Mouse (Mus musculus): ENCODE data around the gene Il33. TPM values are rescaled to one million over a fixed set of nuclear protein-coding genes. Genes with fewer than 3 reads are reported as not detected.
"Not testable (repeated sequence)": the region's sequence is repeated elsewhere in the genome, so short reads cannot be mapped to it uniquely, and the experiment has no call there.

Il33 gene
- polyA plus RNA-seq, 1 experiment from 2014 or later = 7.1 TPM

DNA sequence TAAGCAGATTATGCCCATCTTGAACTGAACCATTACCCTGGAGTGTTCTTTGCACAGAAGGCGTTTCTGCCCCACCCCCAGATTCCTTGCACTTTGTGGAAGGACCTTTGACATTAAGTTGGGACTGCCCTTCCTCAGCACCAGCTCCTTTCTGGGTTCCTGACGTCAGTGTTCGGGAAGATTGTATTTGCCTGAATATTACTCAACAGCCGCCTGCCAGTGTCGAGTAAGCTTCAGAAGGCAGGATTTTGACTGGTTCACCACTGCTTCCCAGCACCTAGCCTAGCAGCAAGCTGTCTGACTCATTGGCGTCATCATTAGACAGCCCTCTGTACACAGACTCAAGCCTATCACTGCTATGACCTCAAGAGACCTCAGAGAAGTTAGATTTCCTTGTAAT is 17.4 kb downstream of the Il33 start:
- Histone ChIP-seq H3K9ac (no peak overlapping the region), H3K4me3 (no peak overlapping the region), H3K9me3 (no peaks in the 10 kb centered on the region), H3K27ac (no peak overlapping the region), H3K27me3 (no peaks in the 10 kb centered on the region), H3K4me2 (no peak overlapping the region), H3K36me3 (no peaks in the 10 kb centered on the region), H3K4me1 (peaks cover 6% of the 10 kb centered on the region; the same call in 1 of the 2 replicates)
- 59% methylated on average over 6 of the region's 6 CpGs for WGBS
- ATAC-seq (ENCODE audit: borderline replicate concordance, extremely low read depth, low FRiP score, low TSS enrichment) = no peak

DNA sequence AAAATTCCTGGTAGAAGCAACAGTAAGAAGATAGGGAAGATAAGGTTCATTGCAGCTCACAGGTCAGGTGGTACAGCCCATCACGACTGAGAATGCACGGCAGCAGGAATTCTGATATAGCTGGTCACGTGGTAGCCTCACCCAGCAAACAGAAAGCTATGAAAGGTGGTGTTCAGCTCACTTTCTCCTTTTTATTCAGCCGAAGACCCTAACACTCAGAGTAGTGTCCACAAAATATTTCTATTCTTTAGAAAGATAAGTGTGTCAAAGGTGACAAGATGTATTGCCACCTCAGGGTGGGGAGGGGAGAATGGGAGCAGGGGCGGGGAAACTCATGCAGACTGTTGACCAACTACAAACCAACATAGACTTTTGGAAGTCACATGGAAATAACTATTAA is 19.5 kb downstream of the Il33 start:
- H3K27me3 ChIP-seq = no peaks in the 10 kb centered on the region
- no peak overlapping the region for H3K27ac ChIP-seq
- no peak overlapping the region for H3K9ac ChIP-seq
- peaks cover 16% of the 10 kb centered on the region; the same call in 1 of the 2 replicates for H3K4me1 ChIP-seq
- H3K36me3 ChIP-seq = no peaks in the 10 kb centered on the region
- H3K4me2 ChIP-seq = no peak overlapping the region
- no peak overlapping the region for H3K4me3 ChIP-seq
- no peaks in the 10 kb centered on the region for H3K9me3 ChIP-seq
- WGBS = 76% methylated on average over 5 of the region's 5 CpGs
- no peak for ATAC-seq (ENCODE audit: borderline replicate concordance, extremely low read depth, low FRiP score, low TSS enrichment)

- H3K4me2 ChIP-seq; ATAC-seq (ENCODE audit: borderline replicate concordance, extremely low read depth, low FRiP score, low TSS enrichment); H3K27me3 ChIP-seq: not testable (repeated sequence)
These were observed 20.0 kb downstream of the Il33 start for GRCm38 (mm10) chr19:29944935-29945334.

GRCm38 (mm10) chr19:29945557-29946422 is 20.9 kb downstream of the Il33 start:
- H3K4me2 ChIP-seq = no peak overlapping the region
- 16% methylated on average over 11 of the region's 11 CpGs for WGBS

More at GRCm38 (mm10) chr19:29944935-29945334, 20.0 kb downstream of the Il33 start:
- H3K4me3 ChIP-seq, H3K27ac ChIP-seq, H3K9ac ChIP-seq, H3K36me3 ChIP-seq, H3K9me3 ChIP-seq: not testable (repeated sequence)
- 82% methylated on average over 4 of the region's 4 CpGs for WGBS
- H3K4me1 ChIP-seq = peaks cover 16% of the 10 kb centered on the region; the same call in 1 of the 2 replicates

DNA sequence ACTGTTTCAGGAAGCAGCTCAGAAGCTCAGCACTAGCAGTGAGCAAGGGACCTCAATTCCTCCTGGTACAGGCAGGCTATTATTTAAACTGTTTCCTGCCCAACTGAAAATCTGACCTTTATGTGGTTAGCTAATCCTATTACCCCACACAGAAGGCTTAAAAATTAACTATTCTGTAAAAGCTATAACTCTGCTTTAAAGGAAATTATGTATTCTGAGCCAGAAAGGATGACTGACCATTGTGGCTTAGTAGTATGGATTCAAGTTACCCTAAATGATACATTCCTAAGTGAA is 21.5 kb downstream of the Il33 start:
- H3K27ac ChIP-seq = no peak overlapping the region
- no peaks in the 10 kb centered on the region for H3K9me3 ChIP-seq
- H3K4me1 ChIP-seq = peaks cover 16% of the 10 kb centered on the region; the same call in 1 of the 2 replicates
- H3K4me3 ChIP-seq = no peak overlapping the region
- no peak for ATAC-seq (ENCODE audit: borderline replicate concordance, extremely low read depth, low FRiP score, low TSS enrichment)
- no peaks in the 10 kb centered on the region for H3K36me3 ChIP-seq
- H3K9ac ChIP-seq = no peak overlapping the region
- no peak overlapping the region for H3K4me2 ChIP-seq
- no peaks in the 10 kb centered on the region for H3K27me3 ChIP-seq

More at GRCm38 (mm10) chr19:29945557-29946422, 20.9 kb downstream of the Il33 start:
- Histone ChIP-seq H3K9me3 (no peaks in the 10 kb centered on the region), H3K9ac (no peak overlapping the region), H3K4me1 (peaks cover 16% of the 10 kb centered on the region; the same call in 1 of the 2 replicates), H3K36me3 (no peaks in the 10 kb centered on the region), H3K27ac (no peak overlapping the region), H3K4me3 (no peak overlapping the region), H3K27me3 (no peaks in the 10 kb centered on the region)
- no peak for ATAC-seq (ENCODE audit: borderline replicate concordance, extremely low read depth, low FRiP score, low TSS enrichment)

DNA sequence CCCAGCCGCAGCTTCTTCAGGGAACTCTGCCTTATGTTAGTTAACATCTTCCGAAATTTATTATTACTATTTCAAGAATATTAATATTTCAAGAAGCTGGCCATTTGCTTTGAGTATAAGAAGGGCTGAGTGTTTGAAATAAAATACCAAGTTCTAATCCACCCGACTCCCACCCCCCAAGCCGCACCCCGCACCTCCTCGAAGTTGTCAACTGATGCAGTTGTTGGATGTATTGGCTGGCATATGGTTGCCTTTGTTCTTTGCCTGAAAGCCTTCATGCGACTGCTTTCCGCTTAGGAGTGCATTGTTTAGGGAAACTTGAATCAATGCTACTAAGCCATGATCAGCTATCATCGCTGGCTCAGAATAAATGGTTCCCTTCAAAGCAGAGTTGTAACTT is 22.1 kb downstream of the Il33 start:
- H3K9ac ChIP-seq = no peak overlapping the region
- no peaks in the 10 kb centered on the region for H3K36me3 ChIP-seq
- H3K27ac ChIP-seq = no peak overlapping the region
- no peaks in the 10 kb centered on the region for H3K9me3 ChIP-seq
- no peak for ATAC-seq (ENCODE audit: borderline replicate concordance, extremely low read depth, low FRiP score, low TSS enrichment)
- H3K4me1 ChIP-seq = peaks cover 16% of the 10 kb centered on the region; the same call in 1 of the 2 replicates
- 85% methylated on average over 9 of the region's 9 CpGs for WGBS
- H3K27me3 ChIP-seq = no peaks in the 10 kb centered on the region
- H3K4me2 ChIP-seq = no peak overlapping the region
- H3K4me3 ChIP-seq = no peak overlapping the region

GRCm38 (mm10) chr19:29947891-29948801 is 23.2 kb downstream of the Il33 start:
- Histone ChIP-seq H3K9me3 (no peaks in the 10 kb centered on the region), H3K4me2 (peak overlapping the region; percentile 66), H3K4me3 (peak overlapping the region; percentile 37), H3K9ac (no peak overlapping the region), H3K4me1 (peaks cover 16% of the 10 kb centered on the region; the same call in 1 of the 2 replicates), H3K36me3 (no peaks in the 10 kb centered on the region), H3K27me3 (no peaks in the 10 kb centered on the region), H3K27ac (no peak overlapping the region)
- ATAC-seq (ENCODE audit: borderline replicate concordance, extremely low read depth, low FRiP score, low TSS enrichment) = peak; percentile 75; the same call in 1 of the 2 replicates
- WGBS = 17% methylated on average over 25 of the region's 25 CpGs

- H3K27me3 ChIP-seq = no peaks in the 10 kb centered on the region
- 86% methylated on average over 5 of the region's 5 CpGs for WGBS
- no peaks in the 10 kb centered on the region for H3K36me3 ChIP-seq
- no peak overlapping the region for H3K27ac ChIP-seq
- H3K4me3 ChIP-seq = no peak overlapping the region
- no peak overlapping the region for H3K4me2 ChIP-seq
- no peak for ATAC-seq (ENCODE audit: borderline replicate concordance, extremely low read depth, low FRiP score, low TSS enrichment)
- no peak overlapping the region for H3K9ac ChIP-seq
- H3K9me3 ChIP-seq = no peaks in the 10 kb centered on the region
- H3K4me1 ChIP-seq = peaks cover 12% of the 10 kb centered on the region; the same call in 1 of the 2 replicates
These were observed 27.6 kb downstream of the Il33 start for GRCm38 (mm10) chr19:29952538-29952937.

DNA sequence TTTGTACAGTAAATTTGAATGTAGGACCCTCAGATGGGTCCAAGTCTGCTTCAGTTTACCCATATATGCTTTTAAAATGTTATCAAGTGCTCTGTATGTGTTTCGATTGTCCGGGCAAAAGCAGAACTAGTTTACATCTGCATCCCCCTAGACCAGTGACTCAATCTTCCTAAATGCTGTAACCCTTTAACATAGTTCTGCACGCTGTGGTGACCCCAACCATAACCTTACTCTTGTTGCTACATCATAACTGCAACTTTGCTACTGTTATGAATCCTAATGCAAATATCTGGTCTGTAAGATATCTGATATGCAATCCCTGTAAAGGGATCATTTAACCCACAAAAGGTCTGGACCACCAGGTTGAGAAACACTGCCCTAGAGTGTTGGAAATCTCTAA is 28.9 kb downstream of the Il33 start:
- H3K4me3 ChIP-seq = no peak overlapping the region
- H3K4me1 ChIP-seq = 0 out of 2 replicates have a peak, but pooled peaks cover 2% of the 10 kb centered on the region
- H3K36me3 ChIP-seq = no peaks in the 10 kb centered on the region
- no peaks in the 10 kb centered on the region for H3K9me3 ChIP-seq
- ATAC-seq (ENCODE audit: borderline replicate concordance, extremely low read depth, low FRiP score, low TSS enrichment) = no peak
- no peak overlapping the region for H3K4me2 ChIP-seq
- no peaks in the 10 kb centered on the region for H3K27me3 ChIP-seq
- no peak overlapping the region for H3K27ac ChIP-seq
- no peak overlapping the region for H3K9ac ChIP-seq
- 86% methylated on average over 3 of the region's 3 CpGs for WGBS

DNA sequence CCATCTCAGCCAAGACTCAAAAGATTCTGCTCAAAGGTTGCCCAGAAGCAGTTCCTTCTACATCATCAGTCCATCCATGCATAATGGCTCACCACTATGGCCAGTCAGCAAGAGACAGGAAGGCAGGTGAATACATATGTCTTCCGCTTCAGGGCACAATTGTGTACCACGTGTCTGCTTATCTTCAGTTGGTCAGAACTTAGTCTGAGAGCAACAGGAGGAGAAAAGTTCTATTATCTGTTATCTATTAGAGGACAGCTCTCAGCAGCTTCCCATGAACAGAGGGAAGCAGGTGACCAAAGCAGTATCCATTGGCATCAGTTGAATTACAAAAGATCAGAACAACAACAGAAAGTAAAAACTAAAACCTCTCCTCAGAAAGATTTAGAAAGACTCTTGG is 30.5 kb downstream of the Il33 start:
- Histone ChIP-seq H3K4me2 (no peak overlapping the region), H3K36me3 (no peaks in the 10 kb centered on the region), H3K9ac (no peak overlapping the region), H3K4me3 (no peak overlapping the region), H3K27me3 (no peaks in the 10 kb centered on the region), H3K4me1 (no peaks in the 10 kb centered on the region), H3K9me3 (no peaks in the 10 kb centered on the region), H3K27ac (no peak overlapping the region)
- WGBS = 74% methylated on average over 2 of the region's 2 CpGs
- ATAC-seq (ENCODE audit: borderline replicate concordance, extremely low read depth, low FRiP score, low TSS enrichment) = no peak

DNA sequence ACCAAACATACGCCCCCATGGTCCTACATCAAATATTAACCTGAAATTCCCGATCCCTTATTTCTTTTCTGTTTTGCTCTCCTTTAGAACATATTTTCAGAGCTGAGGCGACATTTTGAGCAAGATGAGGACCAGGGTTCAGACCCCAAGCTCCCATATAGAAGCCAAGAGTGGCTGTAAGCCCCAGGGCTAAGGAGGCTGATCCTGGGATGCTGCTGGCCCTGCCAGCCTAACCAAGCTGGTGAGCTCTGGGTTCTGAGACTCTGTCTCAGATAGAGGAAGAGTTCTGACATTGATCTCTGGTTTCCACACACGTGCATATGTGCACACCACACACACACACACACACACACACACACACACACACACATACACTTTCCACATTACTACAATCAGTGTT is 36.0 kb downstream of the Il33 start:
- Histone ChIP-seq H3K36me3 (no peaks in the 10 kb centered on the region), H3K27ac (no peak overlapping the region), H3K4me2 (no peak overlapping the region), H3K4me3 (no peak overlapping the region), H3K27me3 (no peaks in the 10 kb centered on the region), H3K4me1 (no peaks in the 10 kb centered on the region), H3K9me3 (no peaks in the 10 kb centered on the region), H3K9ac (no peak overlapping the region)
- WGBS = 75% methylated on average over 4 of the region's 4 CpGs
- no peak for ATAC-seq (ENCODE audit: borderline replicate concordance, extremely low read depth, low FRiP score, low TSS enrichment)

GRCm38 (mm10) chr19:29961842-29962241 is 36.9 kb downstream of the Il33 start:
- H3K4me2 ChIP-seq = no peak overlapping the region
- H3K9ac ChIP-seq = no peak overlapping the region
- WGBS = 65% methylated on average over 6 of the region's 6 CpGs
- H3K36me3 ChIP-seq = no peaks in the 10 kb centered on the region
- no peak for ATAC-seq (ENCODE audit: borderline replicate concordance, extremely low read depth, low FRiP score, low TSS enrichment)
- no peaks in the 10 kb centered on the region for H3K4me1 ChIP-seq
- H3K27ac ChIP-seq = no peak overlapping the region
- no peaks in the 10 kb centered on the region for H3K27me3 ChIP-seq
- H3K9me3 ChIP-seq = no peaks in the 10 kb centered on the region
- no peak overlapping the region for H3K4me3 ChIP-seq

Data from lung, embryonic 15.5 days (tissue).